Mouse (Mus musculus): Measurements from ENCODE around the gene Trim71. TPM values are rescaled to one million over a fixed set of nuclear protein-coding genes. Genes with fewer than 3 reads are reported as not detected.
A peak's percentile ranks its signal among the peaks of the same experiment; 100 is the strongest.

Trim71 gene
- polyA plus RNA-seq, 1 experiment from 2014 or later: 1.6 TPM

DNA sequence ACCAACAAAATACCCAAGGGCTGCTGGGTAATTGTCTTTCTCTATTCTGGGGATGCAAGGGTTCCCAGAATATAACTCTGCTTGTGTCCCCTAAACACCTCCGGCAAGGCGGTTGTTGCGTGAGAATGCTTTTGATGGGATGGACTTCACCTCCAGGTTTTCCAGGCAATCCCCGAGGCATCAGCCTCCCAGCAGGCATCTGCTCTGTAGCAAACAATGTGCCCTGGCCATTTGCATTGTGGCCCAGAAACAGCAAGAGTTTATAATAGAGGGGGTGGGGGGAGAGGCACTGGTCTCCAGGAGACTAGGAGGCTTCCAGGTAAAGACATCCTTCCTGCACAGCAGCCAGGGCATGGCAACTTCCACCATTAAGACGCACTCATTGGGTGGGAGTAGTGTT is 15.1 kb downstream of the Trim71 start:
- WGBS: 7% methylated on average over 5 of the region's 5 CpGs
- 0 out of 2 replicates have a peak, but pooled peaks have one; percentile 25 for ATAC-seq (replicated peaks; ENCODE audit: low FRiP score)
- H3K27ac ChIP-seq (ENCODE audit: low read depth, low read length): no peak overlapping the region

DNA sequence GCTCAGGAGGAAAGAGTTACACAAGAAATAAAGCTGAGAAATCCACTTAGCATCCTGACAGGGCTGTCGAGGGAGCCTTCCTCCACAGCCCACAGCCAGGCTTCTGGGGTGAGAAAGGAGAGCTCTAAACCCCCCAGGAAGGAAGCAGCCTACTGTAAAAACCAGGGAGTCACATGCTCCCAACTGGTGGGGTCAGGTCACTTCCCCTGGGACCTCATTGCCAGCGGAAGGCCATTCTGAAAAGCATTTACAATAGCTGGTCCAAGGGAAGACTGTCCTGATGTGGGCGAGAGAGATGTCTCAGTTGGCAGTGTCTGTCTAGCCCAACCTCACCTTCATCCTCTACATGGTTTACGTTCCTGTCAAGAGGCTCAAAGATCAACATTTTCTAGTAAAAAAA is 15.7 kb downstream of the Trim71 start:
- DNase-seq (ENCODE audit: low spot score) (no peak), ATAC-seq (replicated peaks; ENCODE audit: low FRiP score) (no peak; the same call in 1 of the 2 replicates)
- no peak overlapping the region for H3K9ac ChIP-seq (ENCODE audit: low read length)
- H3K4me3 ChIP-seq (ENCODE audit: low read depth, low read length): no peak overlapping the region
- H3K4me2 ChIP-seq (ENCODE audit: low read depth, low read length, severe bottlenecking): 0 out of 2 replicates have a peak overlapping the region, but pooled peaks have one; percentile 8
- no peaks in the 10 kb centered on the region for H3K27me3 ChIP-seq (ENCODE audit: control insufficient read depth, insufficient read depth, low read length)
- no peaks in the 10 kb centered on the region for H3K9me3 ChIP-seq (ENCODE audit: control insufficient read depth, low read length)
- H3K4me1 ChIP-seq (replicated peaks; ENCODE audit: control insufficient read depth, insufficient read depth, low read length): peaks cover 35% of the 10 kb centered on the region
- no peak overlapping the region for H3K27ac ChIP-seq (ENCODE audit: low read depth, low read length)
- WGBS: 22% methylated on average over 4 of the region's 4 CpGs
- H3K36me3 ChIP-seq (ENCODE audit: control insufficient read depth, insufficient read depth, low read length): no peaks in the 10 kb centered on the region

More for the DNA sequence above, 15.1 kb downstream of the Trim71 start:
- Histone ChIP-seq H3K4me2 (ENCODE audit: low read depth, low read length, severe bottlenecking) (0 out of 2 replicates have a peak overlapping the region, but pooled peaks have one; percentile 5), H3K36me3 (ENCODE audit: control insufficient read depth, insufficient read depth, low read length) (no peaks in the 10 kb centered on the region), H3K9ac (ENCODE audit: low read length) (no peak overlapping the region), H3K9me3 (ENCODE audit: control insufficient read depth, low read length) (no peaks in the 10 kb centered on the region), H3K27me3 (ENCODE audit: control insufficient read depth, insufficient read depth, low read length) (no peaks in the 10 kb centered on the region), H3K4me1 (replicated peaks; ENCODE audit: control insufficient read depth, insufficient read depth, low read length) (peaks cover 35% of the 10 kb centered on the region), H3K4me3 (ENCODE audit: low read depth, low read length) (no peak overlapping the region)
- peak; percentile 72 for DNase-seq (ENCODE audit: low spot score)

DNA sequence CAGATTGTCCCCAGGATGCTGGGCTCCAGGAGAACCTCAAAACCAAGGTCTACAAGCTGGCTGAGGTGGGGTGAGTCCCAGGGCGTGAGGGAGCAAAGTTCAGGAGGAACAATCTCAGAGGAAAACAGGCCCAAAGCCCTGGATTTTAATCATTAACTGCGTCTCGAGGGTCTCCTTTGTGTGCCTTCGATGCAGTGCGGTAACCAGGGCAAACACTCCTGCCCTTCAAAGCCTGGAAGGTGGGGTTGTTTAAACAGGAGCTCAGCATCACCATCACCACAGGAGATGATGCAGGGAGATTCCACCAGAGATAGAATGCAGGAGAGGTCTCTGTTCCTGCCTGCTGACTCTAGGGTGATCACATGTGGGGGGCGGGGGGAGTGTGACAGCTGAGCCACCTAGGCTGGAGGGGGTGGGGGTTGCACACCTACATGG is 16.5 kb downstream of the Trim71 start:
- Histone ChIP-seq H3K4me3 (ENCODE audit: low read depth, low read length) (no peak overlapping the region), H3K4me1 (replicated peaks; ENCODE audit: control insufficient read depth, insufficient read depth, low read length) (peaks cover 35% of the 10 kb centered on the region), H3K9me3 (ENCODE audit: control insufficient read depth, low read length) (no peaks in the 10 kb centered on the region), H3K4me2 (ENCODE audit: low read depth, low read length, severe bottlenecking) (no peak overlapping the region), H3K27ac (ENCODE audit: low read depth, low read length) (no peak overlapping the region), H3K9ac (ENCODE audit: low read length) (no peak overlapping the region), H3K36me3 (ENCODE audit: control insufficient read depth, insufficient read depth, low read length) (no peaks in the 10 kb centered on the region), H3K27me3 (ENCODE audit: control insufficient read depth, insufficient read depth, low read length) (no peaks in the 10 kb centered on the region)
- WGBS: 19% methylated on average over 6 of the region's 6 CpGs
- ATAC-seq (replicated peaks; ENCODE audit: low FRiP score) (no peak; the same call in 1 of the 2 replicates), DNase-seq (ENCODE audit: low spot score) (no peak)

DNA sequence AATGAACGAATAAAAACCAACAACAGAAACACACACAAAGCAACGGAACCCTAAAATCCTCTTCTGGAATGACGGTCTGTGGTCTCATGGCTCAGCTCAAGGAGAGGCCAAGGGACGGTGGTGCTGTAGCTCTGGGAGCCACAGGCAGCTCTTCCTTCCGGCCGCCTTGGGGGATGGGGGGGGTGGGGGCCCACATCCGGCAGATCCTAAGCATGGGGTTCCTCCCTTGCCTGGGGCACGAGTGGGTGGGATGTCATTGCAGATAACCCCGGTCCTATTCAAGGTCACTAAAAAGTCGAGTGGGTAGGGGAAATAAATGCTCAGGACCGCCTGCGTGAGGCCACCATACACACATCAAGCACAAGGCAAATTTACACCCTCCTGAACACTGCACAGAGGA is 17.4 kb downstream of the Trim71 start:
- H3K27me3 ChIP-seq (ENCODE audit: control insufficient read depth, insufficient read depth, low read length): no peaks in the 10 kb centered on the region
- H3K4me3 ChIP-seq (ENCODE audit: low read depth, low read length): no peak overlapping the region
- WGBS: 70% methylated on average over 12 of the region's 12 CpGs
- peaks cover 35% of the 10 kb centered on the region for H3K4me1 ChIP-seq (replicated peaks; ENCODE audit: control insufficient read depth, insufficient read depth, low read length)
- H3K9me3 ChIP-seq (ENCODE audit: control insufficient read depth, low read length): no peaks in the 10 kb centered on the region
- no peak overlapping the region for H3K4me2 ChIP-seq (ENCODE audit: low read depth, low read length, severe bottlenecking)
- DNase-seq (ENCODE audit: low spot score) (no peak), ATAC-seq (replicated peaks; ENCODE audit: low FRiP score) (no peak)
- H3K36me3 ChIP-seq (ENCODE audit: control insufficient read depth, insufficient read depth, low read length): no peaks in the 10 kb centered on the region
- H3K9ac ChIP-seq (ENCODE audit: low read length): no peak overlapping the region
- no peak overlapping the region for H3K27ac ChIP-seq (ENCODE audit: low read depth, low read length)

DNA sequence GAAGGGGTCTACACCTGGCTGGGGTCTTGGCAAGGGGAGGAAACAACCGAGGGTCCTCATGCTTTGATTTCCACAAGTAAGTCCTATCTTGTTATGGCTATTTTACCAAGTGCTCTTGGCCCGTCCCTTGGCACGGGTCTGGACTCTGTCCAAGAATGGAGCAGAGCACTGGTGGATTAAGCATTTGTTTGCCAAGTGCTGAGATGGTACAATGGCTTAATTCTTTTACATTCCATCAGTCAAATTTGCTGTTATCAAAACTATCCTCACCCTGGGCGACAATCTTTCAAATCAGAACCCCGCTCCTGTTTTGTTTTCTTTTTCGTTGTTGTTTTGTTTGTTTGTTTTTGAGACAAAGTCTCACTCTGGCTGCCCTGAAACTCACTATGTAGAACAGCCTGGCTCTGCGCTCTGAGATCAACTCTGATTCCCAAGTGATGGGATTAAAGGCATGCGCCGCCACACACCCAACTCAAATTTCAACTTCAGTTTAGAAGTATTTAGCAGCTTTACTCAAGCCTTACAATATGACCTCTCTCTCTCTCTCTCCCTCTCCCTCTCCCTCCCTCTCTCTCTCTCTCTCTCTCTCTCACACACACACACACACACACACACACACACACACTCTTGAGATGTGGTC is 19.3 kb downstream of the Trim71 start:
- DNase-seq (ENCODE audit: low spot score): no peak
- H3K4me3 ChIP-seq (ENCODE audit: low read depth, low read length): no peak overlapping the region
- no peak overlapping the region for H3K27ac ChIP-seq (ENCODE audit: low read depth, low read length)
- no peak overlapping the region for H3K4me2 ChIP-seq (ENCODE audit: low read depth, low read length, severe bottlenecking)
- H3K9ac ChIP-seq (ENCODE audit: low read length): no peak overlapping the region
- H3K4me1 ChIP-seq (replicated peaks; ENCODE audit: control insufficient read depth, insufficient read depth, low read length): peaks cover 31% of the 10 kb centered on the region
- no peaks in the 10 kb centered on the region for H3K36me3 ChIP-seq (ENCODE audit: control insufficient read depth, insufficient read depth, low read length)
- no peak for ATAC-seq (replicated peaks; ENCODE audit: low FRiP score)
- no peaks in the 10 kb centered on the region for H3K27me3 ChIP-seq (ENCODE audit: control insufficient read depth, insufficient read depth, low read length)
- no peaks in the 10 kb centered on the region for H3K9me3 ChIP-seq (ENCODE audit: control insufficient read depth, low read length)
- 44% methylated on average over 9 of the region's 9 CpGs for WGBS

DNA sequence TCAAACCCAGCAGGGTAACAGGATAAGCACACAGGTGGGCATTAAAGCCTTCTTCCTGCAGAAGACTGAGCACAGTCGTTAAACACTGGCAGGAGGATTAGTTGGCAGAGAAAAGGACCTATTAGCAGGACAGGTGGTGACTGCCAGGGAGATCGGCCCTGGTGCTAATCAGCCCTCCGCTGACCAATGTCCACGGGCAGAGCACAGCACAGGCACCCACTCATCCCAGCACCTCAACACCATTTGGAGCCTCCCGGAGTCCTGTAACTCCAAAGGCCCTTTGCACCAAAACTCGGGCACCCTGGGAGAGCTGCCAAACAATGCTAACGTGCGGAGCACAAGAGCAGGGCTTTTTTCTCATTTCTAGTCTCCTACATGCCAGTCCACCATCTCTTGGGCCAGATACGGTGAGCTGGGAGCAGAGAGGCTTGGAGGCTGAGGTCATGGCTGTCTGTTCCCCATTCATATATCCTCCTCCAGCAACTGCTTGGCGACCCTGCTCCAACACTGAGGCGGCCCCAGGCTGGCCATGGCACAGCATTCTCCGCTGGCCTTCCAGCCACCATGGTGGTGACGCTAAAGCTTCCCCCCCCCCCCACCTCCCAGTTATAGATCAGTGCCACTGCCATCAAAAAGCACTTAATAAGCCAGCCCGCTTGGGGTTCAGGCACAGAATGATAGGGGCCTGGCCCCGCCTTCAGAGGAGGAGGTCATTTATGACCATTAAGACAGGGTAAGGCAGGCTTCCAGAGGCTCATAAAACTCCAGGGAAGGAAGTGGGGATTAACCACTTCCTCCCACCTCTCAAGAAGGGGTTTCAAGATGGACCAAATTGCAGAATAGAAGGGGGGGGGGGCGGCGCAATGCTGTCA is 20.1 kb downstream of the Trim71 start:
- ATAC-seq (replicated peaks; ENCODE audit: low FRiP score) (no peak), DNase-seq (ENCODE audit: low spot score) (no peak)
- Histone ChIP-seq H3K36me3 (ENCODE audit: control insufficient read depth, insufficient read depth, low read length) (no peaks in the 10 kb centered on the region; the same call in 1 of the 2 replicates), H3K27ac (ENCODE audit: low read depth, low read length) (no peak overlapping the region), H3K9ac (ENCODE audit: low read length) (no peak overlapping the region), H3K4me1 (replicated peaks; ENCODE audit: control insufficient read depth, insufficient read depth, low read length) (peaks cover 26% of the 10 kb centered on the region), H3K9me3 (ENCODE audit: control insufficient read depth, low read length) (no peaks in the 10 kb centered on the region), H3K4me3 (ENCODE audit: low read depth, low read length) (no peak overlapping the region), H3K27me3 (ENCODE audit: control insufficient read depth, insufficient read depth, low read length) (no peaks in the 10 kb centered on the region), H3K4me2 (ENCODE audit: low read depth, low read length, severe bottlenecking) (no peak overlapping the region)
- 69% methylated on average over 17 of the region's 17 CpGs for WGBS

DNA sequence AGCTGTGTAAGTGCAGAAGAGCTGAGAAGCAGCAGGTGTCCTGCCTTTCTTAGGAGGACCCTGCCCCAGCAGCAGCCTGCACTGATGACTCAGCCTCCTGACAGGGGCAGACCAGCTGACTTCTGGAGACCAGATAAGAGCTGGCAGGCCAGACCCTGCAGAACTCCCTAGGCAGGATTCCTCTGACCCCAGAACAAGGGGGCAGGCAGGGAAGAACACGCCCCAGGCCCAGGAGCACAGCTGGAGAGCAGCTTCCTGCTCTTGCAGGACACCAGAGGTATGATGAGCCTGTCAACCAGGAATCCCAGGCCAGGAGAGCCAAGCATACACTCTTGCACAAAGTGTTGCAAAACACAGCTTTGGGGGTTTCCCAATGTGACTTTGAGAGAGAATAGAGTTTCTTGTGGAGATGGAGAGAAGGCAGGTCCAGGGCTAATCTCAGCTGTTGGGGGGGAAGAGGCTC is 22.9 kb downstream of the Trim71 start:
- H3K9ac ChIP-seq (ENCODE audit: low read length): peak overlapping the region; percentile 16; the same call in 1 of the 2 replicates
- DNase-seq (ENCODE audit: low spot score) (no peak), ATAC-seq (replicated peaks; ENCODE audit: low FRiP score) (no peak)
- H3K9me3 ChIP-seq (ENCODE audit: control insufficient read depth, low read length): no peaks in the 10 kb centered on the region
- no peaks in the 10 kb centered on the region for H3K27me3 ChIP-seq (ENCODE audit: control insufficient read depth, insufficient read depth, low read length)
- peaks cover 23% of the 10 kb centered on the region for H3K4me1 ChIP-seq (replicated peaks; ENCODE audit: control insufficient read depth, insufficient read depth, low read length)
- H3K27ac ChIP-seq (ENCODE audit: low read depth, low read length): no peak overlapping the region
- WGBS: 40% methylated on average over 1 of the region's 1 CpGs
- no peak overlapping the region for H3K4me3 ChIP-seq (ENCODE audit: low read depth, low read length)
- H3K36me3 ChIP-seq (ENCODE audit: control insufficient read depth, insufficient read depth, low read length): no peaks in the 10 kb centered on the region; the same call in 1 of the 2 replicates
- H3K4me2 ChIP-seq (ENCODE audit: low read depth, low read length, severe bottlenecking): no peak overlapping the region

DNA sequence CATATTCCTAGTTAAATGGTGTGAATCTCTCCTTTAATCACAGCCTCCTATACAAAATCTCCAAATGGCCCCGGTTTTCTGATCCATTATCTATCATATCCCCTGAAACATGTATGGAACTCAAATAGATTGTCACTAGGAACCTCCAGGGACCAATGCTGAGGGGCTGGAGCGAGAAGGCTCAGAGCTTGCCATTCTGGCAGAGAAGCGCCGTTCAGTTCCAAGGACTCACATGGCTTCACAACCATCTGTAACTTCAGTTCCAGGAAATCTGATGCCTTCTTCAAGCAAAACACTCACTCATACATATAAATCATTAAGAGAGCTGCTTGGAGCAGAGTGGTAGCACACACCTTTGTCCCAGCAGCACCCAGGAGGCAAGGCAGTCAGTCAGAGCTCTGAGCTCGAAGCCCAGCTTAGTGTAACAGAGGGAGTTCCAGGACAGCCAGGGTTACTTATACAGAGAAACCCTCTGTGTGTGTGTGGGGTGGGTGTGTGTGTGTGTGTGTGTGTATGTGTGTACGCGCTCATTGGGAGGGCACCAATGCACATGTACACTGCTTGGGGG is 25.1 kb downstream of the Trim71 start:
- ATAC-seq (replicated peaks; ENCODE audit: low FRiP score) (no peak), DNase-seq (ENCODE audit: low spot score) (no peak)
- no peaks in the 10 kb centered on the region for H3K9me3 ChIP-seq (ENCODE audit: control insufficient read depth, low read length)
- H3K4me1 ChIP-seq (replicated peaks; ENCODE audit: control insufficient read depth, insufficient read depth, low read length): peaks cover 11% of the 10 kb centered on the region
- no peak overlapping the region for H3K4me2 ChIP-seq (ENCODE audit: low read depth, low read length, severe bottlenecking)
- no peaks in the 10 kb centered on the region; the same call in 1 of the 2 replicates for H3K36me3 ChIP-seq (ENCODE audit: control insufficient read depth, insufficient read depth, low read length)
- H3K9ac ChIP-seq (ENCODE audit: low read length): no peak overlapping the region
- no peaks in the 10 kb centered on the region for H3K27me3 ChIP-seq (ENCODE audit: control insufficient read depth, insufficient read depth, low read length)
- WGBS: 82% methylated on average over 7 of the region's 7 CpGs
- no peak overlapping the region for H3K27ac ChIP-seq (ENCODE audit: low read depth, low read length)
- no peak overlapping the region for H3K4me3 ChIP-seq (ENCODE audit: low read depth, low read length)
